31 mouse cellular contexts compared by ENCODE assay signal in genomic region chr11:107306170-107306569, GRCm38 (mm10).
DNase-seq lines count a peak whose midpoint lies in the region; ATAC-seq lines count a peak whose summit lies in the region.
"Had no signal": no experiment of that assay in that cellular context is flagged by ENCODE, and none has a peak within 500 bp of the region (broad histone marks: within the 10 kb centered on the region; RNA-seq: fewer than 3 reads in every experiment).

No protein-coding gene starts in this region.

- H3K4me2 ChIP-seq in embryonic facial prominence, embryonic 11.5 days (ENCODE audit: low read depth, low read length) = no peak overlapping the region
- no peak overlapping the region for H3K4me2 ChIP-seq in kidney, embryonic 14.5 days (replicated peaks; ENCODE audit: low read depth, low read length)
- H3K4me2 ChIP-seq: embryonic facial prominence, embryonic 12.5 days; forebrain, embryonic 13.5 days; heart, embryonic 15.5 days; hindbrain, embryonic 12.5 days; kidney, embryonic 15.5 days; liver, embryonic 12.5 days; midbrain, embryonic 15.5 days; neural tube, embryonic 13.5 days; stomach, embryonic 15.5 days had no signal

- no peak overlapping the region for H3K9ac ChIP-seq in embryonic facial prominence, embryonic 11.5 days (replicated peaks; ENCODE audit: low read length)
- no peak overlapping the region for H3K9ac ChIP-seq in kidney, embryonic 14.5 days (ENCODE audit: low read depth, low read length)
- H3K9ac ChIP-seq: embryonic facial prominence, embryonic 12.5 days; forebrain, embryonic 13.5 days; heart, embryonic 15.5 days; hindbrain, embryonic 12.5 days; kidney, embryonic 15.5 days; liver, embryonic 12.5 days; liver, postnatal 0 days; midbrain, embryonic 15.5 days; neural tube, embryonic 13.5 days; stomach, embryonic 15.5 days had no signal

- WGBS in embryonic facial prominence, embryonic 11.5 days = 66% methylated on average over 11 of the region's 11 CpGs
- WGBS in embryonic facial prominence, embryonic 10.5 days = 74% methylated on average over 11 of the region's 11 CpGs
- 79% methylated on average over 11 of the region's 11 CpGs for WGBS in kidney, embryonic 14.5 days

- H3K27ac ChIP-seq in embryonic facial prominence, embryonic 11.5 days (replicated peaks; ENCODE audit: low read depth, low read length) = no peak overlapping the region
- H3K27ac ChIP-seq in embryonic facial prominence, embryonic 10.5 days (replicated peaks) = no peak overlapping the region
- no peak overlapping the region for H3K27ac ChIP-seq in kidney, embryonic 14.5 days (ENCODE audit: low read depth, low read length)
- H3K27ac ChIP-seq: embryonic facial prominence, embryonic 12.5 days; forebrain, embryonic 13.5 days; heart, embryonic 10.5 days; heart, embryonic 15.5 days; hindbrain, embryonic 12.5 days; kidney, embryonic 15.5 days; liver, embryonic 12.5 days; midbrain, embryonic 15.5 days; neural tube, embryonic 13.5 days; stomach, embryonic 15.5 days had no signal

- DNase-seq in embryonic facial prominence, embryonic 11.5 days (ENCODE audit: low spot score) = peak; percentile 65
- no peak for DNase-seq in embryonic facial prominence, embryonic 10.5 days (ENCODE audit: low spot score)
- no peak for DNase-seq in kidney, adult 9 months
- peak; percentile 48 to 58 for DNase-seq in right cerebral cortex, postnatal 10 days (ENCODE audit: low spot score in 2 of 2)
- DNase-seq in right cerebral cortex, adult 18-20 months = no peak
- no peak for DNase-seq in adrenal gland, postnatal 25 days
- DNase-seq in gastrocnemius, adult 8-10 months (ENCODE audit: low spot score in 2 of 2) = no peak
- DNase-seq: adrenal gland, postnatal 10 days; cerebellum, adult 2 months; cerebellum, postnatal 14 days; gastrocnemius, postnatal 14 days; kidney, postnatal 25 days; liver, postnatal 0 days; lung, postnatal 36 days; right cerebral cortex, postnatal 25 days had no signal

- no peaks in the 10 kb centered on the region for H3K27me3 ChIP-seq in embryonic facial prominence, embryonic 11.5 days (ENCODE audit: control insufficient read depth, insufficient read depth, low read length)
- no peaks in the 10 kb centered on the region for H3K27me3 ChIP-seq in embryonic facial prominence, embryonic 10.5 days (replicated peaks; ENCODE audit: low read depth, poor library complexity, severe bottlenecking)
- no peaks in the 10 kb centered on the region for H3K27me3 ChIP-seq in kidney, embryonic 14.5 days (ENCODE audit: control insufficient read depth, insufficient read depth, low read length)
- H3K27me3 ChIP-seq: CH12.LX; embryonic facial prominence, embryonic 12.5 days; forebrain, embryonic 13.5 days; heart, embryonic 15.5 days; hindbrain, embryonic 12.5 days; kidney, embryonic 15.5 days; liver, embryonic 12.5 days; midbrain, embryonic 15.5 days; neural tube, embryonic 13.5 days; Patski; stomach, embryonic 15.5 days had no signal

- H3K4me3 ChIP-seq in embryonic facial prominence, embryonic 11.5 days (ENCODE audit: low read depth, low read length) = no peak overlapping the region
- no peak overlapping the region for H3K4me3 ChIP-seq in embryonic facial prominence, embryonic 10.5 days
- no peak overlapping the region for H3K4me3 ChIP-seq in kidney, embryonic 14.5 days (ENCODE audit: low read length)
- H3K4me3 ChIP-seq: embryonic facial prominence, embryonic 12.5 days; erythroblast, embryonic 14.5 days; forebrain, embryonic 13.5 days; heart, embryonic 10.5 days; heart, embryonic 15.5 days; hindbrain, embryonic 12.5 days; kidney, embryonic 15.5 days; liver, embryonic 12.5 days; midbrain, embryonic 15.5 days; neural tube, embryonic 13.5 days; stomach, embryonic 15.5 days had no signal

- no peaks in the 10 kb centered on the region for H3K4me1 ChIP-seq in embryonic facial prominence, embryonic 11.5 days (ENCODE audit: control insufficient read depth, insufficient read depth, low read length)
- H3K4me1 ChIP-seq in embryonic facial prominence, embryonic 10.5 days = peaks cover 4% of the 10 kb centered on the region
- no peaks in the 10 kb centered on the region for H3K4me1 ChIP-seq in kidney, embryonic 14.5 days (ENCODE audit: control insufficient read depth, insufficient read depth, low read length)
- H3K4me1 ChIP-seq: embryonic facial prominence, embryonic 12.5 days; forebrain, embryonic 13.5 days; heart, embryonic 15.5 days; kidney, embryonic 15.5 days; midbrain, embryonic 15.5 days; neural tube, embryonic 13.5 days; stomach, embryonic 15.5 days had no signal

- ATAC-seq in embryonic facial prominence, embryonic 11.5 days (replicated peaks; ENCODE audit: insufficient number of reproducible peaks, low FRiP score, low TSS enrichment, low read depth) = no peak
- ATAC-seq in kidney, embryonic 14.5 days (ENCODE audit: low FRiP score, low TSS enrichment) = 0 out of 2 replicates have a peak, but pooled peaks have one; percentile 12
- ATAC-seq: forebrain, embryonic 13.5 days; intestine, postnatal 0 days; liver, embryonic 12.5 days; liver, postnatal 0 days; midbrain, embryonic 15.5 days; Patski had no signal

- no peaks in the 10 kb centered on the region; the same call in 1 of the 2 replicates for H3K36me3 ChIP-seq in embryonic facial prominence, embryonic 11.5 days (replicated peaks; ENCODE audit: control insufficient read depth, insufficient read depth, low read depth, low read length)
- peaks cover 53% of the 10 kb centered on the region for H3K36me3 ChIP-seq in embryonic facial prominence, embryonic 10.5 days (replicated peaks)
- H3K36me3 ChIP-seq in kidney, embryonic 14.5 days (ENCODE audit: control insufficient read depth, insufficient read depth, low read length) = no peaks in the 10 kb centered on the region
- H3K36me3 ChIP-seq: embryonic facial prominence, embryonic 12.5 days; heart, embryonic 15.5 days; midbrain, embryonic 15.5 days; stomach, embryonic 15.5 days had no signal

- H3K9me3 ChIP-seq in embryonic facial prominence, embryonic 11.5 days (replicated peaks; ENCODE audit: control insufficient read depth, low read length) = no peaks in the 10 kb centered on the region
- 0 out of 2 replicates have a peak, but pooled peaks cover 5% of the 10 kb centered on the region for H3K9me3 ChIP-seq in embryonic facial prominence, embryonic 10.5 days
- no peaks in the 10 kb centered on the region for H3K9me3 ChIP-seq in kidney, embryonic 14.5 days (ENCODE audit: control insufficient read depth, low read length)
- H3K9me3 ChIP-seq: embryonic facial prominence, embryonic 12.5 days; G1E; heart, embryonic 10.5 days; heart, embryonic 15.5 days; kidney, embryonic 15.5 days; liver, embryonic 12.5 days; midbrain, embryonic 15.5 days; stomach, embryonic 15.5 days had no signal

Comparison
In these comparisons a context has a peak if more than half of its experiments do, and no peak if none do; other contexts are left out.
1. DNase-seq: peak in embryonic facial prominence, embryonic 11.5 days (single experiment) and right cerebral cortex, postnatal 10 days (2 of 2); none in embryonic facial prominence, embryonic 10.5 days (single experiment), kidney, adult 9 months (single experiment), right cerebral cortex, adult 18-20 months (single experiment), adrenal gland, postnatal 25 days (single experiment) and gastrocnemius, adult 8-10 months (0 of 2).